Mouse (Mus musculus) MEL (cell line): Measurements from ENCODE around the gene Dus4l.

Source experiments
- CTCF ChIP-seq, 3 experiments: IDR thresholded peaks in 2 of 3; conservative IDR thresholded peaks in 1 of 3; 2 replicates each; pipeline ENCODE4 v1.5.1; 2011 to 2012; ENCODE audit warnings: low read length in 3 of 3, low read depth in 2 of 3, mild to moderate bottlenecking in 2 of 3, improper control_type of control experiment in 1 of 3, inconsistent platforms in 1 of 3, mixed read lengths in 1 of 3, moderate library complexity in 1 of 3; ENCODE audit not compliant: control insufficient read depth in 1 of 3, insufficient read depth in 1 of 3, poor library complexity in 1 of 3, severe bottlenecking in 1 of 3
- MEF2A ChIP-seq: IDR thresholded peaks from 2 replicates; pipeline ENCODE4 v1.6.1; 2014; ENCODE audit warnings: low read depth, mild to moderate bottlenecking, inconsistent platforms, low read length, improper control_type of control experiment; ENCODE audit not compliant: poor library complexity, insufficient replicate concordance, severe bottlenecking; ENCODE audit errors: extremely low read depth
- POLR2A ChIP-seq, 2 experiments: IDR thresholded peaks; 2 replicates each; pipeline ENCODE4 v1.6.1; 2011 to 2012; ENCODE audit warnings: low read length in 2 of 2, mild to moderate bottlenecking in 2 of 2, control low read depth in 1 of 2, improper control_type of control experiment in 1 of 2, low read depth in 1 of 2, moderate library complexity in 1 of 2; ENCODE audit not compliant: control insufficient read depth in 1 of 2, insufficient read depth in 1 of 2, poor library complexity in 1 of 2

DNA sequence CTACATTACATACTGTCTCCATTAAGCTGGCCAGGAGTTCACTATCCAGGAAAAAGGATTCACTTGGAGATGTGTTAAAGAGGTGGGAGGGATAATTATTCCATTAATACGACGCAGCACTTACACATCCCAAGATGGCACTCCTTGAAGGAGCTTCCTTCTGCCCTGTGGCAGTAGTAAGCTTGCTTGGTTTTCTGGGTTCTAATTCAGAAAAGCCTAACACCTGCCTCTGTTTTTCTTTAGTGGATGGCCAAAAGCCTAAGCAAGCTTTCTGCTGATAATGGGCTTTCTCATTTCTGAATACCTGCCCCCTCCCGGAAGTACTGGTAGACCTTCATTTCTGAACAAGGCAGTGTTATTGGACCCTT is 19.4 kb downstream of the Dus4l start:
- TF ChIP-seq MEF2A (no peak), CTCF (IDR thresholded peaks at IDR 0.05 in 2 of 3, conservative IDR thresholded peaks at IDR 0.05 in 1 of 3; ENCODE audit: control insufficient read depth in 1 of 3, insufficient read depth in 1 of 3, low read depth in 2 of 3, low read length in 3 of 3, poor library complexity in 1 of 3, severe bottlenecking in 1 of 3) (no peak), POLR2A (IDR thresholded peaks at IDR 0.05; ENCODE audit: control insufficient read depth in 1 of 2, insufficient read depth in 1 of 2, low read depth in 1 of 2, low read length in 2 of 2, poor library complexity in 1 of 2) (no peak)
